Mouse (Mus musculus) brain, embryonic 14.5 days (tissue): Measurements from ENCODE around the gene Atxn2.

ENCODE experiments used
- CTCF ChIP-seq: fragments of 200-500 bp; IDR thresholded peaks from 2 replicates; pipeline ENCODE4 v1.5.1; 2012; ENCODE audit warnings: inconsistent platforms, mild to moderate bottlenecking, moderate library complexity, borderline replicate concordance; ENCODE audit not compliant: insufficient read depth, insufficient read length; ENCODE audit errors: extremely low read depth
- POLR2A ChIP-seq: fragments of 200-500 bp; IDR thresholded peaks from 2 replicates; pipeline ENCODE4 v1.6.1; 2012; ENCODE audit warnings: mild to moderate bottlenecking, inconsistent platforms, borderline replicate concordance; ENCODE audit not compliant: poor library complexity, insufficient read depth, insufficient read length, severe bottlenecking; ENCODE audit errors: extremely low read depth

- TF ChIP-seq CTCF (no peak), POLR2A (no peak)
Observed at GRCm38 (mm10) chr5:121721841-121722240, 10.7 kb downstream of the Atxn2 start.
